Mouse (Mus musculus) heart, embryonic 16.5 days (tissue): ENCODE data around the gene Glyatl3. TPM values are rescaled to one million over a fixed set of nuclear protein-coding genes. Genes with fewer than 3 reads are reported as not detected.
A peak's percentile ranks its signal among the peaks of the same experiment; 100 is the strongest.

ENCODE experiments used
- ATAC-seq: fragments of 200-750 bp; cut with Nextera tagmentation; replicated peaks from 2 replicates; pipeline ENCODE4 v1.8.0; 2017; ENCODE audit warnings: moderate number of reproducible peaks; ENCODE audit not compliant: insufficient read depth, low FRiP score; ENCODE audit errors: extremely low read depth
- H3K27ac ChIP-seq: fragments of 300-500 bp; sonication (generic); 2 replicates; pipeline ENCODE4 v1.5.1; 2014; ENCODE audit warnings: mild to moderate bottlenecking, low read length, control low read depth, moderate library complexity
- H3K27me3 ChIP-seq: fragments of 300-500 bp; sonication (generic); 2 replicates; pipeline ENCODE4 v1.6.1; 2014; ENCODE audit warnings: low read length, mixed read lengths; ENCODE audit not compliant: control insufficient read depth, insufficient read depth
- H3K36me3 ChIP-seq: fragments of 300-500 bp; sonication (generic); 2 replicates; pipeline ENCODE4 v1.6.1; 2014; ENCODE audit not compliant: control insufficient read depth, insufficient read depth
- H3K4me1 ChIP-seq: fragments of 300-500 bp; sonication (generic); 2 replicates; pipeline ENCODE4 v1.6.1; 2014; ENCODE audit warnings: low read length, mixed read lengths; ENCODE audit not compliant: control insufficient read depth, insufficient read depth
- H3K4me2 ChIP-seq: fragments of 300-500 bp; sonication (generic); 2 replicates; pipeline ENCODE4 v1.6.1; 2014; ENCODE audit warnings: low read depth, mild to moderate bottlenecking, control low read depth, low read length
- H3K4me3 ChIP-seq: fragments of 300-500 bp; sonication (generic); 2 replicates; pipeline ENCODE4 v1.5.1; 2014; ENCODE audit warnings: mild to moderate bottlenecking, control low read depth, low read length
- H3K9ac ChIP-seq: fragments of 300-500 bp; sonication (generic); 2 replicates; pipeline ENCODE4 v1.6.1; 2014; ENCODE audit warnings: low read length, control low read depth
- H3K9me3 ChIP-seq: fragments of 300-500 bp; sonication (generic); replicated peaks from 2 replicates; pipeline ENCODE4 v1.6.1; 2016; ENCODE audit warnings: low read length; ENCODE audit not compliant: control insufficient read depth
- WGBS: fragments of 180-500 bp; shearing (Covaris S2); extraction: QIAGEN DNeasy Blood & Tissue Kit; methylation state at CpG from one replicate; pipeline ENCODE4 v1.1.7; 2014; 5-methylcytosine and 5-hydroxymethylcytosine counted together
- polyA plus RNA-seq: library from polyadenylated mRNA; unstranded; fragments of >200 nt; fragmentation: Nextera tagmentation; extraction: Ambion mirVana; gene quantifications from 2 replicates; pipeline ENCODE4 v1.2.1, GENCODE M21; 2015

Gene Glyatl3
- polyA plus RNA-seq, 1 experiment from 2014 or later: not detected

DNA sequence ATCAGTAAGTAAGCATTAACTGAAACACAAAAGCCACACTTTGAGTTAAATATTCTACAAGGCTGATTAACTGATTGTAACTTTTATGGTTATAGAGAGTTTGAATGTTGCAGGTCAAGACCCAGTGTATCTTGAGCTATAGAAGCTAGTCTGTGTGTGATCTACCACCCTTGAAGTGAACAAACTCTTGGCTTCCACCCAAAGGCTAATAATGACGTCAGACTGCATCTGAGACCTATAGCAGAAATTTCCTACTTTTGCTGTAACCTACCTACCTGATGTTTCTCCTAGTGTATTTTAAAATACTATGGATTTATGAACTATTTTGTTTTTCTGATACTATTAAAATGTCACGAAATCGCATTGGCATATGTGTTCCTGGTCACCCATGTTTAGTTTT is 39.4 kb downstream of the Glyatl3 start:
- no peaks in the 10 kb centered on the region for H3K36me3 ChIP-seq
- H3K27ac ChIP-seq: no peak overlapping the region
- ATAC-seq: no peak
- 75% methylated on average over 3 of the region's 3 CpGs for WGBS
- no peak overlapping the region for H3K4me3 ChIP-seq
- no peaks in the 10 kb centered on the region for H3K9me3 ChIP-seq
- no peak overlapping the region for H3K4me2 ChIP-seq
- H3K4me1 ChIP-seq: peaks cover 12% of the 10 kb centered on the region
- H3K27me3 ChIP-seq: no peaks in the 10 kb centered on the region
- H3K9ac ChIP-seq: no peak overlapping the region

DNA sequence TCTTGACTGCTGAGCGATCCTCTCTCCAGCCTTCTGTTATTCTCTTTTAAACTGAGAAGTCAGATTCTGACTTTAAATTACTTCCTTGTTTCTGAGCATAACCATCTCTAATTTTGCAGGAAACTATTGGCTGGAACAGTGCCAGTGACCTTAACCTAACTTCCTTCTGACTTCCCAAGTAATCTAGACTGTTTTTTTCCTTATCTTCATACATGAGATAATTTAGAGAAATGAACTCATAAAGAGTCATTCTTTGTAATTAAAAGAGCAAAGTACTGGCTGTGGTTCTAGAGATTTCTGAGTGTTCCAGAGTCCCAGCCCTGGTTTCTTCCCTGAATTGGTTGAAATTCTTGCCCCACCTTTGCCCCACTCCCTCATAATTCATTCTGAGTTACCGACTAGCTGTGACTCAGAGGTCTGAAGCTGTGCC is 40.6 kb downstream of the Glyatl3 start:
- Histone ChIP-seq H3K9ac (no peak overlapping the region), H3K27me3 (no peaks in the 10 kb centered on the region), H3K27ac (no peak overlapping the region), H3K4me3 (no peak overlapping the region), H3K4me1 (peaks cover 18% of the 10 kb centered on the region), H3K36me3 (no peaks in the 10 kb centered on the region), H3K4me2 (no peak overlapping the region), H3K9me3 (no peaks in the 10 kb centered on the region)
- no peak for ATAC-seq
- WGBS: 38% methylated on average over 2 of the region's 2 CpGs

DNA sequence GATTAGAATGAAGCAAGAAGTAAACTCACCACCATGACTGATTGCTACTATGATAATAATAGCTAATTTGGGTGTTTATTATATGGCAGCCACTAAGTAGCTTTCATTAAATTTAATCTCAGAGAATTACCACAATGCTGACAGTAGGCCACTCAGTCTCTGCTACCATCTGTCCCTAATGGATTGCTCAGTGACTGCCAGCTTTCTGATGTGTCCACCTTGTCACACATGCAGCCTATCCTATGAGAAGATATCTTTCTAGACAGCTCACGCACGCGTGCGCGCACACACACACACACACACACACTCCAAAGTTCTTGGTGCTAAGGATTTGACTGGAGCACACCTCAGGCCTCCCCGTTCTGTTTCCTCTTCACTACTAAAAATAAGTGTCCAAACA is 41.5 kb downstream of the Glyatl3 start:
- Histone ChIP-seq H3K36me3 (no peaks in the 10 kb centered on the region), H3K4me1 (peaks cover 10% of the 10 kb centered on the region; the same call in 1 of the 2 replicates), H3K27me3 (no peaks in the 10 kb centered on the region), H3K27ac (no peak overlapping the region), H3K9ac (no peak overlapping the region), H3K9me3 (no peaks in the 10 kb centered on the region), H3K4me2 (no peak overlapping the region), H3K4me3 (no peak overlapping the region)
- 92% methylated on average over 6 of the region's 6 CpGs for WGBS
- no peak for ATAC-seq

DNA sequence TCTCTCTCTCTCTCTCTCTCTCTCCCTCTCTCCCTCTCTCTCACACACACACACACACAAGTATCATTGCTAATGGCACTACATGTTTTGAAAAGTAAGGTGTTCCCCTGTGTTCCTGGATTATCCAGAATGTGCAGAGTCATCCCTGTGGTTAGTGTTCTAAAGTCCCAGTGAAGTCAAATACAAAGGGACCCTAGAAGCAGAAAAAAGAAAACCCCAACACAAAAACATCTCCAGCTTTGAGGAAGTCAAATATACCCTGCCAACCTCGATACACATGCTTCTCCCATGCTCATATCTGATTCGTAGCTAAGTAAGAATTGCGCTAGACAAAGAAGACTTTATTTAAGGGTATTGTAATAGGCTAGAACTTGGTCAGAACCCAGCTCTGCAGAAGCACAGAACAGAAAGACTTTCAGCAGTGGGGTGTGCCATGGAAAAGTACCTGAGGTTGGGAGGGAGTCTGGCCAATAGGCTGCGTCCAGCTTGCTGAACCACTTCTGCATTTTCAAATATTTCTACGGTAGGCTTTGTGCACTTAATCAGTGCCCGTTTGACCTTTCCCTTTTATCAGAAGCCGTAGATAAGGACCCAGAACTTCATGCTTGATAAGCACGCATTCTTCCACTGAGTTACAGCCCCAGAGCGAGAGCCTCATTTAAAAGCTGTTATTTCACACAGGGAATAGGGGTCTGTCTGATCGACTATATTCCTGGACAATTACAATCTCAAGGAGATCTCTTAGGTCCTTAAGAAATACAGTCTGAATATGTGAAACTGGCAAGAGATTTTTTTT is 45.0 kb downstream of the Glyatl3 start:
- 16% methylated on average over 10 of the region's 10 CpGs for WGBS
- ATAC-seq: no peak
- H3K27me3 ChIP-seq: no peaks in the 10 kb centered on the region
- H3K4me1 ChIP-seq: peaks cover 6% of the 10 kb centered on the region; the same call in 1 of the 2 replicates
- no peak overlapping the region for H3K27ac ChIP-seq
- H3K4me2 ChIP-seq: peak overlapping the region; percentile 40
- 0 out of 2 replicates have a peak overlapping the region, but pooled peaks have one; percentile 4 for H3K4me3 ChIP-seq
- no peaks in the 10 kb centered on the region for H3K9me3 ChIP-seq
- no peaks in the 10 kb centered on the region for H3K36me3 ChIP-seq
- no peak overlapping the region for H3K9ac ChIP-seq

DNA sequence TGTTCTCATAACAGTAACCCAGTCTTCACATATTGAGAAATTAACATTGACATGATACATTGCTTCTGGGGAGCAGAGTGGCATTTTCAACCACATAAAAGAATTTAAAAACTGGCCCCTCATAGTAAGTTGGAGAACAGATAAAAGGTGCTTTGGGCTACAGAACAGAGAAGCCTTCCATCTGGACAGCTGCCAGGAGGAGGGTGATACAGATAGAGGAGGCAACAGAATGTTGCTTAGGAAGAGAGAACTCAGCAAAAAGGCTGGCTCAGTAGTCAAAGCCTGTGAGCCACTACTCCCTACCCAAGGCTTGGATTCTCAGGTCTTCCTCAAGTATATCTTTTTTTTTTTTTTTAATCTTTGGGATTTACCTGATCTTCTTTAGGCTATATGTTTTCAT is 59.1 kb downstream of the Glyatl3 start:
- Histone ChIP-seq H3K4me3 (no peak overlapping the region), H3K4me1 (no peaks in the 10 kb centered on the region), H3K9ac (no peak overlapping the region), H3K27ac (no peak overlapping the region), H3K36me3 (no peaks in the 10 kb centered on the region), H3K9me3 (no peaks in the 10 kb centered on the region), H3K27me3 (no peaks in the 10 kb centered on the region), H3K4me2 (no peak overlapping the region)
- no peak for ATAC-seq

Other genes starting within 250 kb of the Glyatl3 start
- gene Esp1, start 187.2 kb downstream of the Glyatl3 start, polyA plus RNA-seq: not detected in 2 replicates
- not detected in 2 replicates for gene Crisp2, start 107.3 kb downstream of the Glyatl3 start, polyA plus RNA-seq
- gene Rhag, start 103.2 kb downstream of the Glyatl3 start, polyA plus RNA-seq: 0.64 and 0.74 TPM in 2 replicates
- gene 9130008F23Rik, start 33.8 kb downstream of the Glyatl3 start, polyA plus RNA-seq: 1.3 and 1.8 TPM in 2 replicates
- gene Mut, start 20.3 kb upstream of the Glyatl3 start, polyA plus RNA-seq: 46.8 and 50.9 TPM in 2 replicates
- 15.9 and 20.1 TPM in 2 replicates for gene Cenpq, start 20.7 kb upstream of the Glyatl3 start, polyA plus RNA-seq